Mouse (Mus musculus) neural tube, embryonic 14.5 days (tissue): Measurements from ENCODE around the gene Rabl2. TPM values are rescaled to one million over a fixed set of nuclear protein-coding genes. Genes with fewer than 3 reads are reported as not detected.

Experiments
- ATAC-seq: fragments of 200-750 bp; cut with Nextera tagmentation; 2 replicates; pipeline ENCODE4 v1.8.0; 2017; ENCODE audit warnings: low read depth, mild to moderate bottlenecking, moderate TSS enrichment, moderate library complexity
- H3K27ac ChIP-seq: fragments of 300-500 bp; sonication (generic); 2 replicates; pipeline ENCODE4 v1.5.1; 2014; ENCODE audit warnings: low read depth, mild to moderate bottlenecking, control low read depth, low read length, moderate library complexity, mixed read lengths
- H3K27me3 ChIP-seq: fragments of 300-500 bp; sonication (generic); 2 replicates; pipeline ENCODE4 v1.6.1; 2014; ENCODE audit warnings: low read length; ENCODE audit not compliant: control insufficient read depth, insufficient read depth
- H3K36me3 ChIP-seq: fragments of 300-500 bp; sonication (generic); 2 replicates; pipeline ENCODE4 v1.6.1; 2014; ENCODE audit warnings: low read length, mixed read lengths; ENCODE audit not compliant: control insufficient read depth, insufficient read depth
- H3K4me1 ChIP-seq: fragments of 300-500 bp; sonication (generic); 2 replicates; pipeline ENCODE4 v1.6.1; 2014; ENCODE audit warnings: low read length; ENCODE audit not compliant: control insufficient read depth, insufficient read depth
- H3K4me2 ChIP-seq: fragments of 300-500 bp; sonication (generic); 2 replicates; pipeline ENCODE4 v1.6.1; 2014; ENCODE audit warnings: mild to moderate bottlenecking, low read depth, low read length, control low read depth
- H3K4me3 ChIP-seq: fragments of 300-500 bp; sonication (generic); 2 replicates; pipeline ENCODE4 v1.5.1; 2014; ENCODE audit warnings: low read depth, low read length, control low read depth, mixed read lengths
- H3K9ac ChIP-seq: fragments of 300-500 bp; sonication (generic); replicated peaks from 2 replicates; pipeline ENCODE4 v1.6.1; 2014; ENCODE audit warnings: low read depth, mild to moderate bottlenecking, control low read depth, low read length, mixed read lengths
- H3K9me3 ChIP-seq: fragments of 300-500 bp; sonication (generic); 2 replicates; pipeline ENCODE4 v1.6.1; 2016; ENCODE audit warnings: low read length; ENCODE audit not compliant: control insufficient read depth
- WGBS: fragments of 180-500 bp; shearing (Covaris S2); extraction: QIAGEN DNeasy Blood & Tissue Kit; methylation state at CpG from one replicate; pipeline ENCODE4 v1.1.7; 2014; 5-methylcytosine and 5-hydroxymethylcytosine counted together
- polyA plus RNA-seq: library from polyadenylated mRNA; unstranded; fragments of >200 nt; fragmentation: Nextera tagmentation; extraction: Ambion mirVana; gene quantifications from 2 replicates; pipeline ENCODE4 v1.2.1, GENCODE M21; 2014

Gene Rabl2
- polyA plus RNA-seq, 1 experiment from 2014 or later: 99.6 TPM

DNA sequence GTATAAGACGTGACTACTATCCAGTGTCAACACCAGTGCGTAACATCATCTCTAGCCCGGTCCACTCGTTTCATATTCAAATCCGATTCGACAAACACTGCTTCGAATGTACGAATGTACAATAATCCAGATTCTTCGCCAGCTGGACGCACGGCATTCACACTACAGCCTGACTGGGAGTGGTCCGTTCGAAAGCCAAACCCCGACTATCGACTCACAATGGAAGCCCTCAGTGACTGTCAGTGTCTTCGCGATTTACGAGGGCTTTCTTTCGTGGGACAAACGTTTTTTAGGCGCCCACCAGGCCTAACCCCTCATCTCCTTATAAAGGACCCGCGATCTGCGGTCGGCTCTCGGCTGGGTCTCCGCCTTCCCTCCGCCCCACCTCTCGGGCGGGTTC lies 406 bp downstream of the Rabl2 start:
- Histone ChIP-seq H3K9ac (peak overlapping the region; percentile 68), H3K4me2 (peak overlapping the region; percentile 66), H3K27ac (peak overlapping the region; percentile 83), H3K4me1 (peaks cover 18% of the 10 kb centered on the region; the same call in 1 of the 2 replicates), H3K4me3 (peak overlapping the region; percentile 72), H3K27me3 (no peaks in the 10 kb centered on the region), H3K36me3 (peaks cover 5% of the 10 kb centered on the region; the same call in 1 of the 2 replicates), H3K9me3 (no peaks in the 10 kb centered on the region)
- no peak; the same call in 1 of the 2 replicates for ATAC-seq
- 1% methylated on average over 30 of the region's 30 CpGs for WGBS

DNA sequence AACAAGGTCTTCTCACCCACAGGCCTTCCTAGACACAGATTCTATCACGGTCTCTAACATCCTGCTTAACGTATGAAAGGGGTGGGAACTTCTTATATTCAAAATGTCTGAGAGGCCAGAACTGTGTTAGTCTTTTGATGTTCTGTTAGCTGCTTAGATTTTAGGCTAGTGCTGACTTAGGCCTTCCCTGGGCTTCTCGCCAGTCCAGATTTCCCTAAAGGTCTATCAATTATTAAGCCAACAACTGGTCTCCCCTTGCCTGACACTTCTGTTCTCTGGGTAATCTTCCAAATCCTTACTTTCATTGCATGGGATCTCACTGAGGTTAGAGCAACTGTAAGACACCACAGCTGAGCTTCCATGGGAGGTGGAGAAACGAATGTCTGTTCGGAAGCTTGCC lies 2.6 kb downstream of the Rabl2 start:
- Histone ChIP-seq H3K9ac (no peak overlapping the region), H3K27me3 (no peaks in the 10 kb centered on the region), H3K9me3 (no peaks in the 10 kb centered on the region), H3K27ac (no peak overlapping the region), H3K4me3 (no peak overlapping the region), H3K36me3 (peaks cover 5% of the 10 kb centered on the region; the same call in 1 of the 2 replicates), H3K4me1 (peaks cover 18% of the 10 kb centered on the region; the same call in 1 of the 2 replicates), H3K4me2 (no peak overlapping the region)
- 85% methylated on average over 5 of the region's 5 CpGs for WGBS
- no peak for ATAC-seq

DNA sequence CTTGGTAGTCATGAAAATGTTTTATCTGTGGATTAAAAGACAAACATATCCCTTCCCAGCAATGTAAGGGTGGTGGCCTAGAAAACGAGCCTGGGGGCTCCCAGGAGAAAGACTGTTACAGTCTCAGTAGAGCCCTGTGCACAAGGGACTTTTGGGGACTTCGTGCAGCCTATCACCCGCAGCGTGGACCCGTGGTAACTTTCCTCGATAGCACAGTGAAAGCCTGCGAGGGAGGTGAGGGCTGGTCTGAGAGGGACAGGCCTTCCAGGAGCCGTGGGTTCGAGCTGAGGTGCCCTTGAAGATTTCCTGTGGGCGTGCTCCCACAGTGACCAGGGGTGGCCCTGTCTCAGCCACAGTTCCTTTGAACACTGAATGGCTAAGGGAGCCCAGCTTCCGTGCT lies 6.1 kb downstream of the Rabl2 start:
- Histone ChIP-seq H3K4me2 (no peak overlapping the region), H3K4me1 (peaks cover 9% of the 10 kb centered on the region; the same call in 1 of the 2 replicates), H3K27ac (no peak overlapping the region), H3K4me3 (no peak overlapping the region), H3K9me3 (no peaks in the 10 kb centered on the region), H3K27me3 (no peaks in the 10 kb centered on the region), H3K9ac (no peak overlapping the region), H3K36me3 (peaks cover 12% of the 10 kb centered on the region; the same call in 1 of the 2 replicates)
- 90% methylated on average over 11 of the region's 11 CpGs for WGBS
- no peak for ATAC-seq

- H3K4me1 ChIP-seq: peaks cover 3% of the 10 kb centered on the region; the same call in 1 of the 2 replicates
- H3K36me3 ChIP-seq: peaks cover 12% of the 10 kb centered on the region; the same call in 1 of the 2 replicates
- no peaks in the 10 kb centered on the region for H3K27me3 ChIP-seq
- no peak overlapping the region for H3K4me2 ChIP-seq
- WGBS: 79% methylated on average over 5 of the region's 5 CpGs
- H3K9ac ChIP-seq: no peak overlapping the region
- H3K27ac ChIP-seq: no peak overlapping the region
- no peak for ATAC-seq
- H3K4me3 ChIP-seq: no peak overlapping the region
- no peaks in the 10 kb centered on the region for H3K9me3 ChIP-seq
Measured at GRCm38 (mm10) chr15:89585101-89585500, 6.6 kb downstream of the Rabl2 start.

- Histone ChIP-seq H3K27ac (no peak overlapping the region), H3K9me3 (no peaks in the 10 kb centered on the region), H3K4me1 (no peaks in the 10 kb centered on the region), H3K27me3 (no peaks in the 10 kb centered on the region), H3K36me3 (0 out of 2 replicates have a peak, but pooled peaks cover 7% of the 10 kb centered on the region), H3K4me2 (no peak overlapping the region), H3K4me3 (no peak overlapping the region), H3K9ac (no peak overlapping the region)
- no peak for ATAC-seq
- 89% methylated on average over 7 of the region's 7 CpGs for WGBS
Measured at GRCm38 (mm10) chr15:89582494-89582893, 9.2 kb downstream of the Rabl2 start.

DNA sequence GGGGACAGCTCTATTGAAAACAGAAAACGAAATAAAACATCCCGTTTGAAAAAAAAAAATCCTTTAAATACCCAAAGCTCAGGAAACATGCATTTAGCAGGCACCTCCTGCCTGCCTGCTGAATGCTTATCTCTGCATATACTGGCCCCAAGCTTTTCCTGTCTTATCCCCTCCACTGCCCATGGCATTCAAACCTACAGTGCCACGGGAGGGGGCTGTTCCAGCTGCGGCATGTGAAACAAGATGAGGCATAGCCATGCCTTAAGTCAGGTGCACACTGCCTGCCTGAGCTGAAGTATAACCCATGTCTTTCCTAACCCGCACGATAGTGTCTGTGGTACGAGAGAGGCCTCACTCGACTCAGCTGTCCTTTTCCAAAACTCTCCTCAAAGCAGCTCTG lies 19.6 kb downstream of the Rabl2 start:
- no peak for ATAC-seq
- Histone ChIP-seq H3K4me1 (no peaks in the 10 kb centered on the region), H3K9me3 (no peaks in the 10 kb centered on the region), H3K4me3 (no peak overlapping the region), H3K27me3 (no peaks in the 10 kb centered on the region), H3K9ac (no peak overlapping the region), H3K36me3 (no peaks in the 10 kb centered on the region), H3K27ac (no peak overlapping the region), H3K4me2 (no peak overlapping the region)
- WGBS: 81% methylated on average over 8 of the region's 8 CpGs

DNA sequence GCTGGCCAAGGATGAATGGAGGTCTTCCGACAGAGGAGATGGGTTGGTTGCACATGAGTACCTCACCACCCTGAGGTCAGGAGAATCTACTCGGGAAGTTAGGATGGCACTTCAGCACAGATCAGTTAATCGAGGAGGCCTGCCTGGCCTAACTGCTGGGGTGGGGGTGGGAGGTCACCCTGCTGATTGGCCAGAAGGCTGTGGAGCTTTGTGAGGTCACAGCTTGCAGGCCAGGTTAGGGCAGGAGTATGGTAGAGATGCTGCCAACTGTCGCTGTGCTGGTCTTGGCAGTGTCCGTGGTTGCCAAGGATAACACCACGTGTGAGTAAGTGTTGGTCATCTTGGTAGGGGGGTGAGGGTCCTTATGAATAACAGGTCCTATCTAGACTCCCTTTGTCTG lies 23.6 kb downstream of the Rabl2 start, which contains the start of gene Acr:
Gene Acr (plus strand): TSS at position 213 of the 400 bp plus-strand sequence.
- no peak within 1 kb of the TSS for H3K27ac ChIP-seq
- no peak within 1 kb of the TSS for H3K4me2 ChIP-seq
- H3K27me3 ChIP-seq: no peaks in the 10 kb centered on the region
- no peaks in the 10 kb centered on the region for H3K4me1 ChIP-seq
- WGBS: 90% methylated on average over 6 of the region's 6 CpGs
- ATAC-seq: no peak
- no peak within 1 kb of the TSS for H3K4me3 ChIP-seq
- H3K9ac ChIP-seq: no peak within 1 kb of the TSS
- H3K36me3 ChIP-seq: no peaks in the 10 kb centered on the region
- H3K9me3 ChIP-seq: no peaks in the 10 kb centered on the region

GRCm38 (mm10) chr15:89559202-89559731 lies 32.5 kb downstream of the Rabl2 start:
- WGBS: 34% methylated on average over 10 of the region's 10 CpGs
- Histone ChIP-seq H3K27me3 (peaks cover 22% of the 10 kb centered on the region), H3K36me3 (no peaks in the 10 kb centered on the region), H3K4me3 (no peak overlapping the region), H3K4me2 (no peak overlapping the region), H3K27ac (no peak overlapping the region), H3K4me1 (peaks cover 16% of the 10 kb centered on the region; the same call in 1 of the 2 replicates), H3K9ac (no peak overlapping the region), H3K9me3 (no peaks in the 10 kb centered on the region)
- no peak for ATAC-seq

- H3K4me3 ChIP-seq: no peak overlapping the region
- peaks cover 22% of the 10 kb centered on the region for H3K27me3 ChIP-seq
- peak overlapping the region; percentile 30; the same call in 1 of the 2 replicates for H3K4me2 ChIP-seq
- no peak for ATAC-seq
- no peak overlapping the region for H3K27ac ChIP-seq
- H3K4me1 ChIP-seq: peaks cover 16% of the 10 kb centered on the region; the same call in 1 of the 2 replicates
- H3K9me3 ChIP-seq: no peaks in the 10 kb centered on the region
- H3K36me3 ChIP-seq: 0 out of 2 replicates have a peak, but pooled peaks cover 2% of the 10 kb centered on the region
- 4% methylated on average over 32 of the region's 34 CpGs for WGBS
- no peak overlapping the region for H3K9ac ChIP-seq
Measured at GRCm38 (mm10) chr15:89557996-89558390, 33.7 kb downstream of the Rabl2 start.
